Mouse (Mus musculus): Measurements from ENCODE around the gene Trip10.

DNA sequence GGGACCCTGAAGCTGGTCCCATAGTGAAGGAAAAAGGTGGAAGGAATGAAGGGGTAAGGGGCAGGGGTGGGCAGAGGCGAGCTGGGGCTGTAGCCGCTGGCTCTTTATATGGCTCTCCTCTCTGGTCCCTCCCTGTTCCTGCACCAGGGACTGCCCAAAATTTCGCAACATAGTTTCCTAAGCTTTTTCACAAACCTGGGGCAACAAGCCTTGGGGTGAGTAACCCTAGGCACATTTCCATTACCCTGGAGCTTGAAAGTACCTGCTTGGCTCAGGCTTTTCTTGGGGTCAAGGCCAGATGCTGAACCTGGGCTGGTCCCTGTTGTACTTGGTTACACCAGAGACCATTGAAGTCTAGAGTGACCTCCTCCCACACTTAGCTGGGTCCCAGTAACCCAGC lies 21.2 kb upstream of the Trip10 start, which contains the start of gene C3:
- no peak for TF ChIP-seq CTCF (IDR thresholded peaks at IDR 0.05; ENCODE audit: extremely low read depth, insufficient read length, insufficient replicate concordance, low read depth, low read length)
- TF ChIP-seq POLR2A (IDR thresholded peaks at IDR 0.05; ENCODE audit: low read depth, low read length), result no peak

Data from small intestine, adult 2 months (tissue).